8 mouse cellular contexts compared by ENCODE assay signal in the genomic region with DNA sequence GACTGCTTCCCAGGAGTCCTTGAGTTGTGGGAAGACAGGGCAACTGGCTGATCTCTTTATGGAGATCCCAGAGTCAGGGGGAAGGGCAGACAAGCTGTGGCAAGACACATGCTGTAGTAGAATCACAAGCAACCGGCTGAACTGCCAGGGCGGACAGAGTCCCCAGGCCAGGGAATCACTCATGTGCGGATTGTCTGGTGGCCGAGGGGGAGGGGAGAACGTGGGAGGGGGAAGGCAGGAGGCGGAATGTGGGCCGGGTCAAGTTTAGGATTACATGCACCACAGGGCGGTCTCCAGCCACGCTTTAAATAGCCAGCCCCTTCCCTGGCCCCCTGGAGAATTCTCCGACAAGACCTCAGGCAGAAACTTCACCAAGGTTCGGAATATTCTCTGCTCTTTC. TPM values are rescaled to one million over a fixed set of nuclear protein-coding genes. Genes with fewer than 3 reads are reported as not detected.
DNase-seq lines count a peak whose midpoint lies in the region; ATAC-seq lines count a peak whose summit lies in the region.

Slc6a13 (plus strand) TSS at position 274 of the 400 bp plus-strand sequence.

- ATAC-seq in erythroblast, adult 5-6 weeks (replicated peaks; ENCODE audit: low FRiP score, poor library complexity, severe bottlenecking): no peak
- ATAC-seq in midbrain, embryonic 11.5 days (ENCODE audit: low FRiP score): peak; percentile 77

- no peaks in the 10 kb centered on the region for H3K9me3 ChIP-seq in erythroblast, embryonic 14.5 days (ENCODE audit: control insufficient read depth, low read length)
- no peaks in the 10 kb centered on the region for H3K9me3 ChIP-seq in midbrain, embryonic 11.5 days (ENCODE audit: control insufficient read depth, low read length)

- 3% methylated on average over 11 of the region's 11 CpGs for WGBS in midbrain, embryonic 11.5 days

- 0 out of 2 replicates have a peak within 1 kb of the TSS, but pooled peaks have one; percentile 13 for H3K9ac ChIP-seq in midbrain, embryonic 11.5 days (ENCODE audit: low read length)

- H3K4me2 ChIP-seq in midbrain, embryonic 11.5 days: peak within 1 kb of the TSS; percentile 15; the same call in 1 of the 2 replicates

- peaks cover 6% of the 10 kb centered on the region for H3K27me3 ChIP-seq in erythroblast, embryonic 14.5 days (ENCODE audit: control insufficient read depth)
- no peaks in the 10 kb centered on the region; the same call in 1 of the 2 replicates for H3K27me3 ChIP-seq in midbrain, embryonic 11.5 days (ENCODE audit: control insufficient read depth, insufficient read depth, low read length)

- H3K4me3 ChIP-seq in erythroblast, embryonic 14.5 days (replicated peaks): peak within 1 kb of the TSS; percentile 19
- no peak within 1 kb of the TSS for H3K4me3 ChIP-seq in midbrain, embryonic 11.5 days (ENCODE audit: low read depth, low read length)

- no peaks in the 10 kb centered on the region for H3K36me3 ChIP-seq in erythroblast, embryonic 14.5 days (ENCODE audit: control insufficient read depth)
- no peaks in the 10 kb centered on the region for H3K36me3 ChIP-seq in midbrain, embryonic 11.5 days (ENCODE audit: control insufficient read depth, insufficient read depth, low read length)

- H3K4me1 ChIP-seq in erythroblast, embryonic 14.5 days (ENCODE audit: control insufficient read depth): no peaks in the 10 kb centered on the region
- H3K4me1 ChIP-seq in midbrain, embryonic 11.5 days (ENCODE audit: control insufficient read depth, insufficient read depth, low read length): peaks cover 10% of the 10 kb centered on the region

- DNase-seq in adrenal gland, postnatal 4 days (ENCODE audit: low spot score in 2 of 2): peak; percentile 12 to 13
- peak; percentile 24 to 55 for DNase-seq in gastrocnemius, postnatal 4 days (ENCODE audit: low spot score in 2 of 2)
- peak; percentile 80 for DNase-seq in kidney, postnatal 14 days
- DNase-seq in midbrain, embryonic 11.5 days (ENCODE audit: low spot score, missing footprints): peak; percentile 95
- no peak for DNase-seq in urinary bladder, adult 2 months (ENCODE audit: low spot score)
- no peak for DNase-seq in right cerebral cortex, postnatal 4 days

- no peak within 1 kb of the TSS for H3K27ac ChIP-seq in midbrain, embryonic 11.5 days (ENCODE audit: low read depth, low read length)

RNA-seq across cellular contexts. Expression of gene Slc6a13, which starts in this region (rescaled TPM):
- polyA plus RNA-seq in erythroblast, embryonic 14.5 days (2012): 0.39 and 0.55 TPM in 2 replicates
- total RNA-seq in erythroblast, adult 5-6 weeks (2015; ENCODE audit: low replicate concordance): 1.7 and 3.1 TPM in 2 replicates
- total RNA-seq in erythroblast, adult 5-6 weeks (2017; ENCODE audit: low replicate concordance): 0.56 and 1.4 TPM in 2 replicates
- 10 to 100 TPM in 1 of 2 experiments, 1 to 10 TPM in 1; 4.5 to 15.2 TPM for total RNA-seq in adrenal gland, postnatal 4 days (2021)
- total RNA-seq in gastrocnemius, postnatal 4 days (2021): 10 to 100 TPM; 20.4 to 26.4 TPM
- 3.2 and 3.4 TPM in 2 replicates for polyA plus RNA-seq in midbrain, embryonic 11.5 days (2014; fragmentation: Nextera tagmentation; extraction: Ambion mirVana)
- polyA plus RNA-seq in urinary bladder, adult 2 months (2012; rRNA removed): 0.40 and 1.2 TPM in 2 replicates

Comparison
In these comparisons a context has a peak if more than half of its experiments do, and no peak if none do; other contexts are left out.
1. DNase-seq: peak in adrenal gland, postnatal 4 days (2 of 2), gastrocnemius, postnatal 4 days (2 of 2), kidney, postnatal 14 days (single experiment) and midbrain, embryonic 11.5 days (single experiment); none in urinary bladder, adult 2 months (single experiment) and right cerebral cortex, postnatal 4 days (single experiment).